Mouse (Mus musculus): ENCODE measurements at regions not wholly inside any gene's neighbourhood (a gene's known extent, or its start where the extent isn't known, plus 50 kb on each side); places are given as distances from the start of the nearest gene placed in this dataset.

DNA sequence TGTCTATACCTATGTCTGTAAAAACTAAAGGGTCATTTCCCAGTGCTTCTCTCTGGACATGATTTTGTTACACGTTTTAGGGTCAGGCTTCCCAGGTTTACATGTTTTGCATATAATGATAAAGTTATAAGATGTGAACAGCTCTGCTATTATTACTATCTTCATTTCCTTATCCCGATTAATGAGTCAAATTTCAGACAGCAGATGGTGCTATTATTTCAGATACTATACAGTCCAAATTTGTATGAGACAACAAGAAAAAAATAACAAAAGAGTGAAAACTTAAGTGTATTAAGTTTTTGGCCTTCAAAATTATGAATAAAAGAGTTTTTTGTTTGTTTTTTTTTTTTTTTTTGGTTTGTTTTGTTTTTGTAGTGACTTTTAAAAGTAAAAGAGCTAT is 922.9 kb upstream of the Ppp6c start:
- DNase-seq, result no peak

DNA sequence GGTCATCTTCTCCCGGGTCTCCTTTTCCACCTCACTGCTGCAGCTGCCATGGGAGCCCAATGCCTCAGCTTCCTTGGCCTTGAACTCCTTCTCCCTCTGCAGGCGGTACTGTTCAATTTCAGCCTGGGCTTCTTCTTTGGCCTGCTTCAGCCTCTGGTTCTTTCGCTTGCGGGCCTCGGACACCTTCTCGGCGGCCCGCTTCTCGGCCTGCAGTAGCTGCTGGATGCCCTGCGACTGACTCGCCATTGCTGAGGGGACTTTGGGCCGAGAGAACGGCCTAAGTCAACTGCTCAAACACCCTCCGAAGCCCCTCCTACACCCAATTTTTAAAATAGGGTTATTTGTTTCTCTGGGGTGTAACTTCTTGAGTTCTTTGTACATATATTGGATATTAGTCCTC is 901.4 kb upstream of the Ppp6c start:
- peak; percentile 5 for DNase-seq

DNA sequence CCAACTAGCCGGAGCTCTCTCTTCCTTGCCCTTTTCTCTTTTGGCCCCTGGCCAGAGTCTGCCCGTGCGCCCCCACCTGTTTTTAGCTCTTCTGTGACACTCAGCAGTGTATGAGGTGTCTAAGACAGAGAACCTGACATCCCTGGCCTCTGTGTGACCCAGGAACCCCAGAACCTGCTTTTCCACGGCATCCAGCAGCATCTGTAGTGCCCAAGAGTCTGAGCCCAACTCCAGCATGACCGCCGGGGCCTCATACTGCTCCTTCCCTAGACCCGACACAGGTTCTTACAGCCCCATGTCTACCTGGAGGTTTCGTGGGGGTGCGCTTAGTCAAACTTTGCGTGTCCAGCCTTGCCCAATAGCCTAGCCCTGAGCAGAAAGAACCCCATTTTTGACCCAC is 892.9 kb upstream of the Ppp6c start:
- no peak for DNase-seq

DNA sequence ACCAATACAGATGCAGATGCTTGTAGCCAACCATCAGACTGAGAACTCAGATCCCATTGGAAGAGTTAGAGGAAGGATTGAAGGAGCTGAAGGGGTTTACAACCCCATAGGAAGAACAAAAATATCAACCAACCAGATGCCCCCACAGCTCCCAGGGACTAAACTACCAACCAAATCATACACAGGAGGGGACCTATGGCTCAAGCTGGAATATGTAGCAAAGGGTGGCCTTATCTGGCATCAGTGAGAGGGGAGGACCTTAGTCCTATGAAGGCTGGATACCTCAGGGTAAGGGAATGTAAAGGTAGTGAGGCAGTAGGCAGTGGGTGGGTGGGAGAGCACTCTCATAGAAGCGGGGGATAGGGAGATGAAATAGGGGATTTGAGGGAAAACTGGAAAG is 888.2 kb upstream of the Ppp6c start:
- DNase-seq, result no peak
